In genomic region chr11:44696539-44697201, GRCm38 (mm10) we compare ENCODE assay signal across 9 mouse cellular contexts.
DNase-seq lines count a peak whose midpoint lies in the region; ATAC-seq lines count a peak whose summit lies in the region.
"Had no signal": no experiment of that assay in that cellular context is flagged by ENCODE, and none has a peak within 500 bp of the region (broad histone marks: within the 10 kb centered on the region; RNA-seq: fewer than 3 reads in every experiment).

No protein-coding gene starts in this region.

- no peak overlapping the region for H3K9ac ChIP-seq in heart, embryonic 15.5 days
- H3K9ac ChIP-seq in hindbrain, embryonic 11.5 days (ENCODE audit: low read depth, low read length): no peak overlapping the region

- no peaks in the 10 kb centered on the region for H3K9me3 ChIP-seq in heart, embryonic 15.5 days (replicated peaks)
- no peaks in the 10 kb centered on the region for H3K9me3 ChIP-seq in hindbrain, embryonic 11.5 days (ENCODE audit: control insufficient read depth, low read length)

- peaks cover 8% of the 10 kb centered on the region; the same call in 1 of the 2 replicates for H3K4me1 ChIP-seq in heart, embryonic 15.5 days (replicated peaks)
- H3K4me1 ChIP-seq in hindbrain, embryonic 11.5 days (replicated peaks; ENCODE audit: control insufficient read depth, insufficient read depth, low read length): 0 out of 2 replicates have a peak, but pooled peaks cover 3% of the 10 kb centered on the region

- H3K4me3 ChIP-seq in heart, embryonic 15.5 days: peak overlapping the region; percentile 13
- H3K4me3 ChIP-seq in hindbrain, embryonic 11.5 days (ENCODE audit: low read depth, low read length): no peak overlapping the region; the same call in 1 of the 2 replicates

- no peaks in the 10 kb centered on the region for H3K36me3 ChIP-seq in heart, embryonic 15.5 days
- no peaks in the 10 kb centered on the region for H3K36me3 ChIP-seq in hindbrain, embryonic 11.5 days (ENCODE audit: control insufficient read depth, insufficient read depth, low read length)

- WGBS in heart, embryonic 15.5 days: 17% methylated on average over 16 of the region's 16 CpGs
- 8% methylated on average over 16 of the region's 16 CpGs for WGBS in hindbrain, embryonic 11.5 days

- no peaks in the 10 kb centered on the region for H3K27me3 ChIP-seq in heart, embryonic 15.5 days
- H3K27me3 ChIP-seq in hindbrain, embryonic 11.5 days (ENCODE audit: control insufficient read depth, insufficient read depth, low read length): no peaks in the 10 kb centered on the region
- H3K27me3 ChIP-seq: CH12.LX had no signal

- DNase-seq in heart, adult 8-10 months (ENCODE audit: low spot score): no peak
- DNase-seq in cerebellum, adult 8-10 months: peak; percentile 58
- DNase-seq in hindbrain, embryonic 11.5 days (ENCODE audit: low spot score): peak; percentile 76
- DNase-seq in neural tube, embryonic 10.5 days (ENCODE audit: extremely low spot score, low spot score): peak; percentile 78
- DNase-seq in thymus, adult 18-20 months: no peak
- no peak for DNase-seq in frontal cortex, postnatal 25 days (ENCODE audit: low spot score in 2 of 2)
- no peak for DNase-seq in gastrocnemius, postnatal 25 days

- H3K4me2 ChIP-seq in heart, embryonic 15.5 days: peak overlapping the region; percentile 49
- peak overlapping the region; percentile 16 for H3K4me2 ChIP-seq in hindbrain, embryonic 11.5 days (replicated peaks; ENCODE audit: low read depth, low read length)

- no peak overlapping the region for H3K27ac ChIP-seq in heart, embryonic 15.5 days
- H3K27ac ChIP-seq in hindbrain, embryonic 11.5 days (ENCODE audit: low read depth, low read length): peak overlapping the region; percentile 65; the same call in 1 of the 2 replicates

- ATAC-seq in heart, embryonic 15.5 days (replicated peaks; ENCODE audit: insufficient number of reproducible peaks, insufficient read depth, low FRiP score, low read depth): no peak
- ATAC-seq in hindbrain, embryonic 11.5 days (ENCODE audit: low FRiP score): peak; percentile 88

Comparison
In these comparisons a context has a peak if more than half of its experiments do, and no peak if none do; other contexts are left out.
1. DNase-seq: peak in cerebellum, adult 8-10 months (single experiment), hindbrain, embryonic 11.5 days (single experiment) and neural tube, embryonic 10.5 days (single experiment); none in heart, adult 8-10 months (single experiment), thymus, adult 18-20 months (0 of 2), frontal cortex, postnatal 25 days (0 of 2) and gastrocnemius, postnatal 25 days (single experiment).